Mouse (Mus musculus): Measurements from ENCODE around the gene Adad2. TPM values are rescaled to one million over a fixed set of nuclear protein-coding genes. Genes with fewer than 3 reads are reported as not detected.
A peak's percentile ranks its signal among the peaks of the same experiment; 100 is the strongest.

Gene Adad2
- polyA plus RNA-seq, 1 experiment, result 0.34 TPM

DNA sequence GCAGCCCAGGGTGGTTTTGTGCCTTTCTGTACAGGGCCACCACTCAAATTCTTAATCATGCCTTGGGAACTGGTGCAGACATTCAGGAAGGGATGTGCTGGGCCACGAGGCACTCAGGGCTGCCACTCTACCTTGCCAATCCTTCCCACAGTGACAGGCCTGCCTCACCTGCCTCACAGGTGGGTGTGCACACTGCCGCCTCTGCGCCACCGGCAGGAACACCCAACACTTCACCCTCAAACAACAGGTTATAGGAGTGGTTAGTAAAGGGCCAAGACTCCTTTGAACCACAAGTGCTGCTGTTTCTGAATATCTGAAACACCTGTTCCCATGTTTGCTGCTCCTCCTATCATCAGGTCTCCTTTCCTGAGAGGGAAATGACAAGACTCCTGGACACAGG lies 40.1 kb upstream of the Adad2 start:
- 15% methylated on average over 4 of the region's 4 CpGs for WGBS
- no peak for DNase-seq
- H3K4me3 ChIP-seq (ENCODE audit: control insufficient read depth, insufficient read depth, low read length), result peak overlapping the region; percentile 48
- TF ChIP-seq POLR2A (IDR thresholded peaks at IDR 0.05; ENCODE audit: control insufficient read depth, extremely low read depth, insufficient read depth, low read length, poor library complexity) (no peak), CTCF (IDR thresholded peaks at IDR 0.05; ENCODE audit: borderline replicate concordance, control insufficient read depth, extremely low read depth, insufficient read depth, low read length, poor library complexity) (no peak)
- no peaks in the 10 kb centered on the region for H3K27me3 ChIP-seq (ENCODE audit: control insufficient read depth, insufficient read depth, low read length)
- peak overlapping the region; percentile 82 for H3K27ac ChIP-seq (ENCODE audit: control insufficient read depth, insufficient read depth, low read length)
- H3K4me1 ChIP-seq (replicated peaks; ENCODE audit: control insufficient read depth, insufficient read depth, low read length), result peaks cover 53% of the 10 kb centered on the region
- peaks cover 6% of the 10 kb centered on the region for H3K36me3 ChIP-seq (ENCODE audit: control insufficient read depth, insufficient read depth, low read length)

DNA sequence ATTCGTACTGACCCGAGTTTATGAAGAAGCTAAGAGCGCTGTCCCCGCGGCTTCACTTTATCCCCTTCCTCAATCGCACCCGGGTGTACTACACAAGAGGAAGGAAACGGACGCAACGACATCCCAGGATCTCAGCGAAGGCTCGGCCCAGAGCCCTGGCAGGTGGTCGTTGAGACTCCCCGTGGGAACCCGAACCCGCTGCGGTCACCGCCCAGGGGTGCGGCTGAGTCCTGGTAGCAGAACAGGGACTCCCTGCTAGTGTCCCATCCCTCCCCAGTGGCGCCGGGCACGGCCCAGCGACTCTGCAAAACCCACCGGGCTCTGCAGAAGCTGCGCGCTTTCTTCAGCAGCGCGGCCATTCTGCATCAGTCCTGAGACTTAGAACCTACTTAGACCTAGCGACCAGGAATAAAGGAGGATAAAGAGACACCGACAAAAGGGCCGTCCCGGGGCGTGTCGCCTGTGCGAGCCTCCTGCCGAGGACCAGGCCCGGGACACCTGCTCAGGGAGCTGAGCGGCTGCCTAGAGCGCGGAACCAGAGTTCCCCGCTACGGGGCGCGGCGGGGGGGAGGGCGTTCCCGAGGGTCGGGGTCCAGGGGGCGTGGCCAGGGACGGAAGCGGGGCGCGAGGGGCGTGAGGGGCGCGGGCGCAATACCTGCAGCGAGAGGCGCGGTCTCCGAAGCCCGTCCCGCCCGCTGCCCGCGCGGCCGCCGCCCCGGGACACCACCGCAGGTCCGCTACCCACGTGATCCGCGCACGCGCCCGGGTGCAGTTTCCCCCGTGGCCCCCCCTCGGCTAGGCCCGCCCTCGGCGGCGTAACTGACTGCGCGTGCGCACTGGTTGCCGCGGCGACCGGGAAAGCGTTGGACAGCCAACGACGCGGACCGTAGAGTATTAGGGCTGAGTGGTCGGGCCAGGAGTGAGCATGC lies 37.8 kb upstream of the Adad2 start, which contains the start of the genes Hsdl1 and Dnaaf1:
TSS of gene Hsdl1 (minus strand) at position 747 of the 929 bp plus-strand sequence.
TSS of gene Dnaaf1 (plus strand) at position 799 of the 929 bp plus-strand sequence.
- under 1% methylated on average over 97 of the region's 97 CpGs for WGBS
- peak within 1 kb of the TSS; percentile 84 for H3K27ac ChIP-seq (ENCODE audit: control insufficient read depth, insufficient read depth, low read length)
- TF ChIP-seq POLR2A (IDR thresholded peaks at IDR 0.05; ENCODE audit: control insufficient read depth, extremely low read depth, insufficient read depth, low read length, poor library complexity), result peak; percentile 94
- TF ChIP-seq CTCF (IDR thresholded peaks at IDR 0.05; ENCODE audit: borderline replicate concordance, control insufficient read depth, extremely low read depth, insufficient read depth, low read length, poor library complexity), result peak; percentile 39; the same call in 1 of the 2 replicates
- no peaks in the 10 kb centered on the region for H3K27me3 ChIP-seq (ENCODE audit: control insufficient read depth, insufficient read depth, low read length)
- H3K4me3 ChIP-seq (ENCODE audit: control insufficient read depth, insufficient read depth, low read length), result peak within 1 kb of the TSS; percentile 86
- DNase-seq, result peak; percentile 97
- H3K4me1 ChIP-seq (replicated peaks; ENCODE audit: control insufficient read depth, insufficient read depth, low read length), result peaks cover 42% of the 10 kb centered on the region
- H3K36me3 ChIP-seq (ENCODE audit: control insufficient read depth, insufficient read depth, low read length), result no peaks in the 10 kb centered on the region

GRCm38 (mm10) chr8:119575366-119575726 lies 37.2 kb upstream of the Adad2 start:
- WGBS, result 3% methylated on average over 16 of the region's 16 CpGs
- no peaks in the 10 kb centered on the region for H3K27me3 ChIP-seq (ENCODE audit: control insufficient read depth, insufficient read depth, low read length)
- H3K27ac ChIP-seq (ENCODE audit: control insufficient read depth, insufficient read depth, low read length), result no peak overlapping the region
- DNase-seq, result no peak
- H3K4me3 ChIP-seq (ENCODE audit: control insufficient read depth, insufficient read depth, low read length), result peak overlapping the region; percentile 86
- no peaks in the 10 kb centered on the region for H3K36me3 ChIP-seq (ENCODE audit: control insufficient read depth, insufficient read depth, low read length)
- H3K4me1 ChIP-seq (replicated peaks; ENCODE audit: control insufficient read depth, insufficient read depth, low read length), result peaks cover 43% of the 10 kb centered on the region
- TF ChIP-seq POLR2A (IDR thresholded peaks at IDR 0.05; ENCODE audit: control insufficient read depth, extremely low read depth, insufficient read depth, low read length, poor library complexity) (no peak), CTCF (IDR thresholded peaks at IDR 0.05; ENCODE audit: borderline replicate concordance, control insufficient read depth, extremely low read depth, insufficient read depth, low read length, poor library complexity) (no peak)

- no peak for DNase-seq
- 84% methylated on average over 13 of the region's 13 CpGs for WGBS
- H3K4me1 ChIP-seq (replicated peaks; ENCODE audit: control insufficient read depth, insufficient read depth, low read length), result peaks cover 28% of the 10 kb centered on the region
- TF ChIP-seq POLR2A (IDR thresholded peaks at IDR 0.05; ENCODE audit: control insufficient read depth, extremely low read depth, insufficient read depth, low read length, poor library complexity), result no peak
- TF ChIP-seq CTCF (IDR thresholded peaks at IDR 0.05; ENCODE audit: borderline replicate concordance, control insufficient read depth, extremely low read depth, insufficient read depth, low read length, poor library complexity), result no peak
- no peak overlapping the region for H3K27ac ChIP-seq (ENCODE audit: control insufficient read depth, insufficient read depth, low read length)
- no peak overlapping the region for H3K4me3 ChIP-seq (ENCODE audit: control insufficient read depth, insufficient read depth, low read length)
- H3K36me3 ChIP-seq (ENCODE audit: control insufficient read depth, insufficient read depth, low read length), result no peaks in the 10 kb centered on the region
- no peaks in the 10 kb centered on the region for H3K27me3 ChIP-seq (ENCODE audit: control insufficient read depth, insufficient read depth, low read length)
Measured at GRCm38 (mm10) chr8:119579096-119579495, 33.5 kb upstream of the Adad2 start.

DNA sequence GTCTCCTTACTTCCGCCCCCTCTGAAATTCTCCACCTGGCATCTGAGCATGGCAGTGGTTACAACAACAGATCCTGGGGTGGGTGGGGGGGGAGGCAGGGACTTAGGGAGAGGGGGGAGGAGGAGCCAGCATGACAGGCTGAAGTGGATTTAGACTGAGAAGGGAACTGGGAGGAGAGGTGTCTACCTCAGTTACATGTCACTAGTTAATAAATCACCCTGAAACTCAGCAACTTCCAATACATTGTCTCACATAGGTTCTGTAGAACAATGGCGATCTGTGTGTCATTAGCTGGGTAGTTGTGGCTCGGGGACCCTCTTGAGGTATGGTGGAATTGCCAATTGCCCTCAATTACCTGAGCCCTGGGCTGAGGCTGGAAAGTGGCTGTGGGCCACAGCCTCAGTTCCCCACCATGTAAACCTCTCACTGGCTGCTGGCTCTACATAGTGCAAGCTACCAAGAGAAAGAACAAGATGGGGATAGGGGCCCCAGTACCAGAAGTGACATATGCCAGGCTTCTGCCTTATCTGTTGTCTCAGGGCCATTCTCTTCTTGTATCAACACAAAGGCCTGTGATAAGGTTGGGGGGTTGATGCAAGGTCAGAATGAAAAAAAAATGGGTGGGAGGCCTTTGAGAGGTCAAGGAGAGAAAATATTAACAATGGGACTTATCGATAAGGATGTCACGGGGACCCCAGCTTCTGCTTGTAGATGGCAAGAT lies 31.9 kb upstream of the Adad2 start:
- DNase-seq, result no peak
- TF ChIP-seq POLR2A (IDR thresholded peaks at IDR 0.05; ENCODE audit: control insufficient read depth, extremely low read depth, insufficient read depth, low read length, poor library complexity) (no peak), CTCF (IDR thresholded peaks at IDR 0.05; ENCODE audit: borderline replicate concordance, control insufficient read depth, extremely low read depth, insufficient read depth, low read length, poor library complexity) (no peak)
- Histone ChIP-seq H3K27me3 (ENCODE audit: control insufficient read depth, insufficient read depth, low read length) (no peaks in the 10 kb centered on the region), H3K4me3 (ENCODE audit: control insufficient read depth, insufficient read depth, low read length) (no peak overlapping the region), H3K36me3 (ENCODE audit: control insufficient read depth, insufficient read depth, low read length) (no peaks in the 10 kb centered on the region), H3K27ac (ENCODE audit: control insufficient read depth, insufficient read depth, low read length) (no peak overlapping the region), H3K4me1 (replicated peaks; ENCODE audit: control insufficient read depth, insufficient read depth, low read length) (peaks cover 35% of the 10 kb centered on the region)
- 93% methylated on average over 5 of the region's 5 CpGs for WGBS

- Histone ChIP-seq H3K27me3 (ENCODE audit: control insufficient read depth, insufficient read depth, low read length) (no peaks in the 10 kb centered on the region), H3K4me1 (replicated peaks; ENCODE audit: control insufficient read depth, insufficient read depth, low read length) (peaks cover 21% of the 10 kb centered on the region), H3K36me3 (ENCODE audit: control insufficient read depth, insufficient read depth, low read length) (no peaks in the 10 kb centered on the region), H3K27ac (ENCODE audit: control insufficient read depth, insufficient read depth, low read length) (peak overlapping the region; percentile 55), H3K4me3 (ENCODE audit: control insufficient read depth, insufficient read depth, low read length) (peak overlapping the region; percentile 42)
- DNase-seq, result no peak
- TF ChIP-seq CTCF (IDR thresholded peaks at IDR 0.05; ENCODE audit: borderline replicate concordance, control insufficient read depth, extremely low read depth, insufficient read depth, low read length, poor library complexity) (no peak), POLR2A (IDR thresholded peaks at IDR 0.05; ENCODE audit: control insufficient read depth, extremely low read depth, insufficient read depth, low read length, poor library complexity) (peak; percentile 54)
- 6% methylated on average over 22 of the region's 24 CpGs for WGBS
Measured at GRCm38 (mm10) chr8:119585901-119586300, 26.6 kb upstream of the Adad2 start.
